Mouse (Mus musculus) ES-Bruce4 (cell line): ENCODE results near the gene Kdm7a. TPM values are rescaled to one million over a fixed set of nuclear protein-coding genes. Genes with fewer than 3 reads are reported as not detected.

ENCODE experiments used
- H3K27ac ChIP-seq: 2 replicates; pipeline ENCODE4 v1.5.1; 2012; ENCODE audit warnings: low read length, inconsistent platforms; ENCODE audit not compliant: insufficient read depth
- H3K27me3 ChIP-seq: 2 replicates; pipeline ENCODE4 v1.6.1; 2012; ENCODE audit warnings: mild to moderate bottlenecking, low read length, inconsistent platforms; ENCODE audit not compliant: control insufficient read depth, poor library complexity, insufficient read depth, severe bottlenecking
- H3K36me3 ChIP-seq: 2 replicates; pipeline ENCODE4 v1.6.1; 2012; ENCODE audit warnings: inconsistent platforms, mild to moderate bottlenecking, low read length, moderate library complexity; ENCODE audit not compliant: control insufficient read depth, poor library complexity, insufficient read depth, severe bottlenecking
- H3K4me1 ChIP-seq: one replicate; pipeline ENCODE4 v1.8.1; 2011; ENCODE audit warnings: low read length; ENCODE audit not compliant: control insufficient read depth, insufficient read depth
- H3K4me3 ChIP-seq: 2 replicates; pipeline ENCODE4 v1.5.1; 2011; ENCODE audit warnings: low read depth, mild to moderate bottlenecking, low read length
- H3K9ac ChIP-seq: 2 replicates; pipeline ENCODE4 v1.6.1; 2012; ENCODE audit warnings: low read depth, mild to moderate bottlenecking, inconsistent platforms; ENCODE audit not compliant: poor library complexity, severe bottlenecking
- H3K9me3 ChIP-seq: replicated peaks from 2 replicates; pipeline ENCODE4 v1.6.1; 2012; ENCODE audit warnings: mild to moderate bottlenecking, low read length, inconsistent platforms; ENCODE audit not compliant: control insufficient read depth, poor library complexity, insufficient read depth, severe bottlenecking
- CTCF ChIP-seq: IDR thresholded peaks from one replicate; pipeline ENCODE4 v1.8.1; 2011; ENCODE audit warnings: low read depth, low read length
- EP300 ChIP-seq: IDR thresholded peaks from 2 replicates; pipeline ENCODE4 v1.6.1; 2011; ENCODE audit warnings: low read depth, low read length; ENCODE audit not compliant: insufficient read depth
- POLR2A ChIP-seq: IDR thresholded peaks from one replicate; pipeline ENCODE4 v1.8.1; 2011; ENCODE audit warnings: low read length; ENCODE audit not compliant: insufficient read depth
- polyA plus RNA-seq: library from polyadenylated mRNA; stranded (reverse); fragments of >200 nt; gene quantifications from 2 replicates; pipeline ENCODE4 v1.2.4, GENCODE M21; 2011; ENCODE audit warnings: low read depth; ENCODE audit not compliant: missing spikeins, insufficient read depth, insufficient read length

Kdm7a gene
- polyA plus RNA-seq, 1 experiment, result 14.1 TPM

DNA sequence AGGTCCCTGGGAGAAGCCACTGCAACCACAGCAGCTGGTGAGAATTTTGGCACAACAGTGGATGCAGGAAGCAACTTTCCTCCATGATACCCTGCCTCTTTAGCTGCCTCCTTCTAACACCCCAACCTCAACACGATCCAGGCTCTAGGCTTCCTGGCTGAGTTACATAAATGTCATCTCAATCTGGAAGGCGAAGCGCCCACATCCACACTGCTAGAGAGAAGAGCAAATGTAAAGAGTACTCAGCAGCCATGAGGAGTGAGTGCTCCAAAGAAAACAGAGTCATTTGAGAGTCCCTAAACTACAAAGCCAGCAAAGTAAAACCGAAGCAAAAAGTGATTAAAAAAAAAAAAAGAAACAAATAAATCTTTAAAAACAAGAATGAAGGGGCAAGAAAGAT is 102.0 kb downstream of the Kdm7a start:
- no peaks in the 10 kb centered on the region for H3K4me1 ChIP-seq
- no peak overlapping the region for H3K9ac ChIP-seq
- no peak overlapping the region for H3K27ac ChIP-seq
- TF ChIP-seq POLR2A, result no peak
- TF ChIP-seq CTCF, result no peak
- no peak for TF ChIP-seq EP300
- H3K4me3 ChIP-seq, result no peak overlapping the region
- no peaks in the 10 kb centered on the region for H3K27me3 ChIP-seq
- H3K36me3 ChIP-seq, result no peaks in the 10 kb centered on the region
- no peaks in the 10 kb centered on the region for H3K9me3 ChIP-seq

Other genes with a start within 250 kb of the Kdm7a start
- gene Parp12, start 88.4 kb downstream of the Kdm7a start, polyA plus RNA-seq, result 9.7 and 10.7 TPM in 2 replicates
- gene Slc37a3, start 170.9 kb upstream of the Kdm7a start, polyA plus RNA-seq, result 49.6 and 52.7 TPM in 2 replicates
- gene Rab19, start 174.4 kb upstream of the Kdm7a start, polyA plus RNA-seq, result 0.90 and 1.3 TPM in 2 replicates
- 350 and 361 TPM in 2 replicates for gene Mkrn1, start 213.7 kb upstream of the Kdm7a start, polyA plus RNA-seq